Comparison of ENCODE assay signal across 16 mouse cellular contexts in genomic region chr2:72471415-72472070, GRCm38 (mm10).
"Had no signal": no experiment of that assay in that cellular context is flagged by ENCODE, and none has a peak within 500 bp of the region (broad histone marks: within the 10 kb centered on the region; RNA-seq: fewer than 3 reads in every experiment).

No protein-coding gene starts in this region.

- H3K9me3 ChIP-seq: limb, embryonic 15.5 days; liver, embryonic 12.5 days; midbrain, embryonic 15.5 days had no signal

- ATAC-seq: liver, embryonic 12.5 days; midbrain, embryonic 15.5 days had no signal

- H3K4me2 ChIP-seq: limb, embryonic 15.5 days; liver, embryonic 12.5 days; lung, embryonic 14.5 days; midbrain, embryonic 11.5 days; midbrain, embryonic 15.5 days had no signal

- DNase-seq: kidney, adult 11 months; kidney, adult 9 months; kidney, postnatal 4 days; lung, embryonic 14.5 days; lung, postnatal 10 days; right cerebral cortex, adult 18-20 months; right cerebral cortex, postnatal 25 days; thymus, postnatal 4 days had no signal

- H3K4me3 ChIP-seq: layer of hippocampus, adult 2 months; limb, embryonic 15.5 days; liver, embryonic 12.5 days; megakaryocyte, embryonic 14.5 days; midbrain, embryonic 15.5 days had no signal

- H3K27ac ChIP-seq: kidney, postnatal 0 days; layer of hippocampus, adult 2 months; limb, embryonic 15.5 days; liver, embryonic 12.5 days; macrophage; midbrain, embryonic 15.5 days had no signal

- H3K36me3 ChIP-seq: limb, embryonic 15.5 days; liver, embryonic 12.5 days; midbrain, embryonic 15.5 days had no signal

- H3K9ac ChIP-seq: limb, embryonic 15.5 days; liver, embryonic 12.5 days; lung, embryonic 14.5 days; midbrain, embryonic 15.5 days had no signal

- H3K27me3 ChIP-seq: limb, embryonic 15.5 days; liver, embryonic 12.5 days; megakaryocyte, embryonic 14.5 days had no signal
